Mouse (Mus musculus) midbrain, embryonic 16.5 days (tissue): ENCODE measurements around the gene Prss16. TPM values are rescaled to one million over a fixed set of nuclear protein-coding genes. Genes with fewer than 3 reads are reported as not detected.
"Not testable (repeated sequence)": the region's sequence is repeated elsewhere in the genome, so short reads cannot be mapped to it uniquely, and the experiment has no call there.

ENCODE experiments used
- ATAC-seq: fragments of 200-750 bp; cut with Nextera tagmentation; 2 replicates; pipeline ENCODE4 v1.8.0; 2017; ENCODE audit warnings: moderate TSS enrichment
- H3K27ac ChIP-seq: fragments of 300-500 bp; sonication (generic); 2 replicates; pipeline ENCODE4 v1.5.1; 2014; ENCODE audit warnings: mild to moderate bottlenecking, low read length, mixed read lengths
- H3K27me3 ChIP-seq: fragments of 300-500 bp; sonication (generic); 2 replicates; pipeline ENCODE4 v1.6.1; 2014; ENCODE audit warnings: low read depth, low read length, mixed read lengths; ENCODE audit not compliant: control insufficient read depth, insufficient read depth
- H3K36me3 ChIP-seq: fragments of 300-500 bp; sonication (generic); 2 replicates; pipeline ENCODE4 v1.6.1; 2014; ENCODE audit warnings: mild to moderate bottlenecking, low read length, moderate library complexity, mixed read lengths; ENCODE audit not compliant: control insufficient read depth, insufficient read depth
- H3K4me1 ChIP-seq: fragments of 300-500 bp; sonication (generic); 2 replicates; pipeline ENCODE4 v1.6.1; 2014; ENCODE audit warnings: mild to moderate bottlenecking, low read length, mixed read lengths; ENCODE audit not compliant: control insufficient read depth, insufficient read depth
- H3K4me2 ChIP-seq: fragments of 300-500 bp; sonication (generic); 2 replicates; pipeline ENCODE4 v1.6.1; 2014; ENCODE audit warnings: mild to moderate bottlenecking, low read length, mixed read lengths
- H3K4me3 ChIP-seq: fragments of 300-500 bp; sonication (generic); 2 replicates; pipeline ENCODE4 v1.5.1; 2014; ENCODE audit warnings: low read depth, mild to moderate bottlenecking, low read length, moderate library complexity, mixed read lengths
- H3K9ac ChIP-seq: fragments of 300-500 bp; sonication (generic); 2 replicates; pipeline ENCODE4 v1.6.1; 2014; ENCODE audit warnings: low read depth, low read length, mixed read lengths
- H3K9me3 ChIP-seq: fragments of 300-500 bp; sonication (generic); replicated peaks from 2 replicates; pipeline ENCODE4 v1.6.1; 2014; ENCODE audit warnings: mild to moderate bottlenecking, low read length, mixed read lengths; ENCODE audit not compliant: control insufficient read depth, poor library complexity, severe bottlenecking
- WGBS: fragments of 180-500 bp; shearing (Covaris S2); extraction: QIAGEN DNeasy Blood & Tissue Kit; methylation state at CpG from one replicate; pipeline ENCODE4 v1.1.7; 2014; 5-methylcytosine and 5-hydroxymethylcytosine counted together
- polyA plus RNA-seq: library from polyadenylated mRNA; unstranded; fragments of >200 nt; fragmentation: Nextera tagmentation; extraction: Ambion mirVana; gene quantifications from 2 replicates; pipeline ENCODE4 v1.2.1, GENCODE M21; 2015

Prss16 gene
- polyA plus RNA-seq, 1 experiment from 2014 or later, result not detected

DNA sequence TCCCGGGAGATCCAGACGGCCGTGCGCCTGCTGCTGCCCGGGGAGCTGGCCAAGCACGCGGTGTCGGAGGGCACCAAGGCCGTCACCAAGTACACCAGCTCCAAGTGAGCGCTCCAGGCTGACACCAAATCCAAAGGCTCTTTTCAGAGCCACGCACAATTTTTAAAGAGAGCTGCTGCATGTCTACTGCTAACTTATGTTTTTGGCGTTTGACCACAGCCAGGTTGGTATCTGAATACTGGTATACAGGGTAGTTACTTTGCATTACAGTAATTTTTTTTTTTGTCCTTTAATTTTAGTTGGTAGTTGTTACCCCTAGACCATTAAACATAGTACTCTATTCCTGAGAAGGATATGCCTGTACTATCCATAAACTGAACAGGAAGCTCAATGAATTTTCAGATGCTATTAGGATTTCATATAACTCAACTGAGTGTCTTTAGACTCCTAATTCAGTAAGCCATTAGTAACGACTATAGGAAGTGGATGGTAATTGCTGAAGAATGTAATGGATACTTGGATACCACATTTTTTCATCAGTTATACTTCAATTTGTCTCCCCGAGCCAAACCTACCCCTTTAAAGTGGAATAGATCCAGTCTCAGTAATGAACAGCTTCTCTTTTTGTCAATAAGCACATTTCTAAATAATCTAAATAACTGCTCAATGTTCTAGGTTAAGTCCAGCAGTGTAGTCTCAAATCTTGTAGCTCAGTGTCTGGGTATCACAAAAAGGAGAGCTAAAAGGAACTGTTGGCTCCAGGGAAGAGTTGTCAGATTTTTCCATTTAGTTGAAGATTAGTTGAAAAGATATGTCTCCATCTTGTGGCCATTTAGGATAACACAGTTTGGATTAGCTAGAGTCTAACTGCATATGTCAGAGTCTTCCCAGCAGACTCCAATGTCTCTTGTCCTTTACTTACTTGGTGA, 34.2 kb upstream of the Prss16 start:
- Histone ChIP-seq H3K27me3 (no peaks in the 10 kb centered on the region), H3K4me3 (peak overlapping the region; percentile 36), H3K9ac (peak overlapping the region; percentile 55; the same call in 1 of the 2 replicates), H3K4me1 (peaks cover 27% of the 10 kb centered on the region), H3K36me3 (no peaks in the 10 kb centered on the region), H3K27ac (peak overlapping the region; percentile 67; the same call in 1 of the 2 replicates), H3K4me2 (peak overlapping the region; percentile 69), H3K9me3 (no peaks in the 10 kb centered on the region)
- ATAC-seq, result peak; percentile 44
- 2% methylated on average over 10 of the region's 14 CpGs for WGBS

DNA sequence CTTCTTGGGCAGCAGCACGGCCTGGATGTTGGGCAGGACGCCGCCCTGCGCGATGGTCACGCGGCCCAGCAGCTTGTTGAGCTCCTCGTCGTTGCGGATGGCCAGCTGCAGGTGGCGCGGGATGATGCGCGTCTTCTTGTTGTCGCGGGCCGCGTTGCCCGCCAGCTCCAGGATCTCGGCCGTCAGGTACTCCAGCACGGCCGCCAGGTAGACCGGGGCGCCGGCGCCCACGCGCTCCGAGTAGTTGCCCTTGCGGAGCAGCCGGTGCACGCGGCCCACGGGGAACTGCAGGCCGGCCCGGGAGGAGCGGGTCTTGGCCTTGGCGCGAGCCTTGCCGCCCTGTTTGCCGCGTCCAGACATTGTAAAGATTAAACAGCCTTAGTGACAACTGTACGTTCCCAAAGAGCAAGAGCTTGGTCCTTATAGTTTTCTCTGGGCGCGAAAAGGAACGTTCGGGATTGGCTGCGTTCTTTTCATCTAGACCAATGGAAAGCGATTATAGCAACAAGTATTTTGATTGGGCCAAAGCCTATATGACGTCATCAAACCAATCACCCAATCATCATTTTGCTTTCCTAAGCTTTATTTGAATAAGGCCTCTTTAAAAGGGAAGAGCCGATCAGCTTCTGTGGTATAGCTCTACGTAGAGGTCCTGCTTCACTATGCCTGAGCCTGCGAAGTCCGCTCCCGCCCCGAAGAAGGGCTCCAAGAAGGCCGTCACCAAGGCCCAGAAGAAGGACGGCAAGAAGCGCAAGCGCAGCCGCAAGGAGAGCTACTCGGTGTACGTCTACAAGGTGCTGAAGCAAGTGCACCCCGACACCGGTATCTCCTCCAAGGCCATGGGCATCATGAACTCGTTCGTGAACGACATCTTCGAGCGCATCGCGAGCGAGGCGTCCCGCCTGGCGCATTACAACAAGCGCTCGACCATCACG, 33.3 kb upstream of the Prss16 start, which contains the start of the genes Hist1h2ag and Hist1h2bj:
Hist1h2ag (minus strand) TSS at position 377 of the 935 bp plus-strand sequence.
Hist1h2bj (plus strand) TSS at position 647 of the 935 bp plus-strand sequence.
- H3K4me1 ChIP-seq, result peaks cover 27% of the 10 kb centered on the region
- peak; percentile 96 for ATAC-seq
- peak within 1 kb of the TSS; percentile 78 for H3K4me2 ChIP-seq
- H3K4me3 ChIP-seq, result peak within 1 kb of the TSS; percentile 36
- not testable (repeated sequence) for H3K36me3 ChIP-seq, H3K9me3 ChIP-seq, H3K27me3 ChIP-seq
- under 1% methylated on average over 34 of the region's 80 CpGs for WGBS
- H3K27ac ChIP-seq, result peak within 1 kb of the TSS; percentile 73
- peak within 1 kb of the TSS; percentile 55; the same call in 1 of the 2 replicates for H3K9ac ChIP-seq

DNA sequence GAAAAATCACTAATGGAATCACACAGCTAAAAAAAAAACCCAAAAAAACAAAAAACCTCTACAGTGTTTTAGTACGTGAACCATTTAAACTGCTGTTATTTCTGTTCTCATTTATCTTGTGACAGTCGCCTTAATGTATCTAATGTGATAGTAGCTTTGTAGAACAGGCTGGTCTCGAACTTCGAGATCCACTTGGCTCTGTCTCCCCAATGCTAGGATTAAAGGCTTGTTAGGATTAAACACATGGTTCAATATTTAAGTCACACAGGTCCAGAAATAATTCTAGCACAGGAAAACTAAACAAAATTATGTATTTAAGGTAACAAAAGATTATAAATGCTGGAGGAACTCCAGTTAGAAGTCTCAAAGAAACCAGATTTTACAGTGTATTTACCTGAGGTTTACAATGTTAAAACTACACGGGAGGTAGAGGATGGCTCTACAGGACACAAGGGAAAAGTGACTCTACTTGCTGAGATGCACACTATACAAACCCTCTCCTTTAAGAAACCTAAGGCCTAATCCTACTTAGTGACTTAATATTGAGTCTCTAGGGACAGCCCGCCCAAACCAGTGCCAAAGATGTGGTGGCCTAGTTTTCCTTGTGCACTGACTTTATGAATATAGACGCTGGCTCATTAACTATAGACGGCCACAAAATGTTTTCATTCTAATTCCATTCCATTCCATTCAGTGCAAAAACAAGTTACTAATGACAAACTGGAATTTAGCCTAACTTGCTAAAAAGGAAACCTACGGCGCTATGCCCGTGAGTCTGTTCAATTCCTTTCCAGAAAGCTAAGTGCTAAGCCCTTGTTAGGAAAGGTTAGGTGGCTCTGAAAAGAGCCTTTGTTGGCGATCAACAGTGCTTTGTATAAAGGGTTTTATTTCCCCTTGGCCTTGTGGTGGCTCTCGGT, 32.4 kb upstream of the Prss16 start:
- Histone ChIP-seq H3K27ac (peak overlapping the region; percentile 73), H3K4me3 (peak overlapping the region; percentile 34), H3K4me1 (peaks cover 27% of the 10 kb centered on the region), H3K27me3 (no peaks in the 10 kb centered on the region), H3K9ac (peak overlapping the region; percentile 36; the same call in 1 of the 2 replicates), H3K36me3 (no peaks in the 10 kb centered on the region), H3K9me3 (no peaks in the 10 kb centered on the region), H3K4me2 (peak overlapping the region; percentile 78)
- 2% methylated on average over 13 of the region's 13 CpGs for WGBS
- no peak for ATAC-seq

DNA sequence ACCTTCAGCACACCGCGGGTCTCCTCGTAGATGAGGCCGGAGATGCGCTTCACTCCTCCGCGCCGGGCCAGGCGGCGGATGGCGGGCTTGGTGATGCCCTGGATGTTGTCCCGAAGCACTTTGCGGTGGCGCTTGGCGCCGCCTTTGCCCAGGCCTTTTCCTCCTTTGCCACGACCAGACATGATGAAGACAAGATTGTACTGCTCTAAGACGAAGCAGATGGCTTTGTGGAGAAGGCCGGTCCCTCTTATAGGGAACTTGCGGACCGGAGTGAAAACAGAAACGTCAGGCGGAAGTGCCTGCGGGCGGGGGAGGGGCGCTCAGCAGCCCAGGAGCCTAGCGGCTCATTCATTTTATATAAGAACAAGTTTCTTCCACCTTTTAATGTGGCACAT, 31.6 kb upstream of the Prss16 start, which contains the start of gene Hist1h4i:
Hist1h4i (minus strand) TSS at position 221 of the 395 bp plus-strand sequence.
- Histone ChIP-seq H3K4me1 (peaks cover 33% of the 10 kb centered on the region), H3K9ac (peak within 1 kb of the TSS; percentile 46; the same call in 1 of the 2 replicates), H3K4me3 (peak within 1 kb of the TSS; percentile 42), H3K27ac (peak within 1 kb of the TSS; percentile 72), H3K4me2 (peak within 1 kb of the TSS; percentile 89)
- not testable (repeated sequence) for H3K36me3 ChIP-seq, H3K9me3 ChIP-seq, H3K27me3 ChIP-seq
- WGBS, result under 1% methylated on average over 22 of the region's 27 CpGs
- ATAC-seq, result peak; percentile 39

DNA sequence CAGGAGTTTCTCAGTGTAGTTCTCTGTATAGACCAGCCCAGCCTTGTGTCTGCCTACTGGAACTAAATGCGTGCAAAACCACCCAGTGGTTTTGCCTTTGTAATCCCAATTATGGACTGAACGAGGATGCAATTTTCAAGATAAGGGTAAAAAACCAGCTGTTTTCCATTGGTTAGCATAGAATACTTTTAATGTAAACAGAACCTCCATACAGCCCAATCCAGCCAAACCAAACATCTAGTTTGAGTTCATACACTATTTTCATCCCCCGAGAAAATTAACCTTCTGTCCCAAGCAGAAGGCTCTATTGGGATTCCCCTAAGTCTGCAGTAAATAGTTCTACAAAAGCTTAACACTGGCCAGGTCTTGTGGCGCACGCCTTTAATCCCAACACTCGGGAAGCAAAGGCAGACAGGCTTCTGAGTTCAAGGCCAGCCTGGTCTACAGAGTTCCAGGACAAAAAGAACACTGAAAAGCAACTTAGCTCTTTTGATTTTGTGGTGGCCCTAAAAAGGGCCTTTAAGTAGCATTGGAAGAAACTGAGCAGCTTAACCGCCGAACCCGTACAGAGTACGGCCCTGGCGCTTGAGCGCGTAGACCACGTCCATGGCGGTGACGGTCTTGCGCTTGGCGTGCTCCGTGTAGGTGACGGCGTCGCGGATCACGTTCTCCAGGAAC, 31.1 kb upstream of the Prss16 start:
- 2% methylated on average over 19 of the region's 24 CpGs for WGBS
- ATAC-seq, result no peak

DNA sequence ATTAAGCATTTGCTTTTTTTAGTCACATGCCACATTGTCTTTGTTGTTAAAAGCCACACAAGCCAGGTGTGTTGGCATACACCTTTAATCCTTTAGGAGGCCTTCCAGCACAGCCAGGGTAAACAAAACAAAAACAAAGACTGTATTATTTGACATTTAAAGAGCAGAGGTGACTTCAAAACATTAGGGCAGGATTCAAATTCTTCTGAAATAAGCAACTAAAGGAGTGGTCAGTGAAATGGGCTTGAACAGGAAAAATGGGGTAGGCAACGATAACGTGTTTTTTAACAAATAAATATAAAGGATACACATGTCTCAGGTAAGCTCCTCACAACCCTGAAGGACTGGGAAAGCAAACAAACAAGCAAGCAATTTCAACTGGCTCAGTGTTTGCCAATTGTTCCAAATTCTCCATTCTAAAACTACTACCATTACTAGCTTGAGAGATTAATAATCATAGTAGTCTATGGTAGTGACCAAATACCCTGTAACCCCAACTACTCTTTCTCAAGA, 30.5 kb upstream of the Prss16 start:
- ATAC-seq, result no peak
- Histone ChIP-seq H3K9me3 (no peaks in the 10 kb centered on the region), H3K27ac (no peak overlapping the region), H3K4me2 (peak overlapping the region; percentile 89), H3K4me3 (no peak overlapping the region; the same call in 1 of the 2 replicates), H3K36me3 (no peaks in the 10 kb centered on the region), H3K27me3 (no peaks in the 10 kb centered on the region), H3K4me1 (peaks cover 35% of the 10 kb centered on the region), H3K9ac (no peak overlapping the region)
- WGBS, result 10% methylated on average over 2 of the region's 2 CpGs

More for the DNA sequence above, 31.1 kb upstream of the Prss16 start:
- peaks cover 34% of the 10 kb centered on the region for H3K4me1 ChIP-seq
- peak overlapping the region; percentile 46; the same call in 1 of the 2 replicates for H3K9ac ChIP-seq
- H3K27me3 ChIP-seq, result no peaks in the 10 kb centered on the region
- peak overlapping the region; percentile 42 for H3K4me3 ChIP-seq
- no peaks in the 10 kb centered on the region for H3K9me3 ChIP-seq
- peak overlapping the region; percentile 89 for H3K4me2 ChIP-seq
- H3K36me3 ChIP-seq, result no peaks in the 10 kb centered on the region
- H3K27ac ChIP-seq, result peak overlapping the region; percentile 72

DNA sequence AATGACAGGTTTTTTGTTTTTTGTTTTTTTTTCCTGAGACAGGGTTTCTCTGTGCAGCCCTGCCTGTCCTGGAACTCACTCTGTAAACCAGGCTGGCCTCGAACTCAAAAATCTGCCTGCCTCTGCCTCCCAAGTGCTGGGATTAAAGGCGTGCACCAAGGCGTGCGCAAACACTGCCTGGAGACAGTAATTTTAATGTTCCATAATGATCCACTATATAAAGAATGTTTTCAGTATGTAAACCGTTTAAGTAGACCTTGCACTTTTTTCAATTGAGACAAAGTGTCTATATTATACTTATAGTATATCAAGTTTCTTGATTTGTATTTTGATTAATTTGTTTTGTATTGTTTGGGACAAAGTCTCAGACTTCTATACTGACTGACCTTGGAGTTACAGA, 29.8 kb upstream of the Prss16 start:
- Histone ChIP-seq H3K4me2 (no peak overlapping the region), H3K9ac (no peak overlapping the region), H3K27me3 (no peaks in the 10 kb centered on the region), H3K27ac (no peak overlapping the region), H3K36me3 (no peaks in the 10 kb centered on the region), H3K9me3 (no peaks in the 10 kb centered on the region), H3K4me3 (no peak overlapping the region), H3K4me1 (peaks cover 40% of the 10 kb centered on the region)
- WGBS, result 66% methylated on average over 5 of the region's 5 CpGs
- no peak for ATAC-seq
